Mouse (Mus musculus) cortical plate, adult 2 months (tissue): ENCODE results near the gene Fkbp6.

ENCODE experiments used
- CTCF ChIP-seq: fragments of 200-500 bp; IDR thresholded peaks from 2 replicates; pipeline ENCODE4 v1.5.1; 2011; ENCODE audit warnings: mild to moderate bottlenecking, control low read depth, low read length; ENCODE audit not compliant: insufficient read depth; ENCODE audit errors: extremely low read depth
- POLR2A ChIP-seq: fragments of 200-500 bp; IDR thresholded peaks from 2 replicates; pipeline ENCODE4 v1.6.1; 2011; ENCODE audit warnings: mild to moderate bottlenecking, low read length, control low read depth; ENCODE audit not compliant: insufficient read depth; ENCODE audit errors: extremely low read depth

DNA sequence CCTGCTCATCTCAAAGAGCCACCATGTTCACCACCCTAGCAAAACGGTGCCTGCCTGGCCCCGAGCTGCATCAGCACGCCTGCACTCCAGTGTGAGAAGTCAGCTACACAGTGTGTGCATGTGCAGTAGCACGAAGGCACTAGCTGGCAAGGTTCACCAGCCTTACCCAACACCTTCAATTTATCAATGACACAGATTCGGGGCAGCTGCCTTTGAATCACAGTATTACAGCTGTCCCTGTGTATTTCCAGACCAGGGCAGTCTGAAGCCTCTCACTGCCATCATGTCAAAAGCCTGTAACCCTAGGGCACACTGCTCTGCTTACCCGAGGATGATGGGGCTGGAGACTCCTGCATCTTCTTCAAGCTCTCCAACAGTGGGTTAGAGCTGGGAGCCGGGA is 32.9 kb upstream of the Fkbp6 start:
- TF ChIP-seq POLR2A (no peak), CTCF (no peak)
